Mouse (Mus musculus) colon, adult 2 months (tissue): ENCODE data around the gene Mrpl53. TPM values are rescaled to one million over a fixed set of nuclear protein-coding genes. Genes with fewer than 3 reads are reported as not detected.

Experiments
- polyA plus RNA-seq: library from polyadenylated mRNA; depleted of rRNA; stranded (reverse); fragments of >200 nt; gene quantifications from 2 replicates; pipeline ENCODE4 v1.2.3, GENCODE M21; 2012; rRNA removed

The Mrpl53 gene
- polyA plus RNA-seq = 69.7 and 85.9 TPM in 2 replicates

GRCm38 (mm10) chr6:83108762-83109668 is at the start of gene Mrpl53:
Gene Mrpl53 (plus strand): TSS chr6:83109040.

GRCm38 (mm10) chr6:83070247-83070310 is 38.8 kb upstream of the Mrpl53 start, which contains the start of gene Tlx2:
Gene Tlx2 (minus strand): TSS chr6:83070293.

GRCm38 (mm10) chr6:83077630-83078323 is 31.1 kb upstream of the Mrpl53 start, which contains the start of gene Pcgf1:
Gene Pcgf1 (plus strand): TSS chr6:83077869.

GRCm38 (mm10) chr6:83086121-83087035 is 22.5 kb upstream of the Mrpl53 start, which contains the start of gene Lbx2:
Gene Lbx2 (plus strand): TSS chr6:83086367.

GRCm38 (mm10) chr6:83101316-83101687 is 7.5 kb upstream of the Mrpl53 start, which contains the start of the genes Ccdc142 and Gm42688:
Gene Ccdc142 (plus strand): TSS chr6:83101601.
Gene Gm42688 (plus strand): TSS chr6:83101617.

GRCm38 (mm10) chr6:83115011-83115671 is 6.3 kb downstream of the Mrpl53 start, which contains the start of gene Mogs:
Gene Mogs (plus strand): TSS chr6:83115496.

GRCm38 (mm10) chr6:83120930-83121862 is 12.4 kb downstream of the Mrpl53 start, which contains the start of gene Wbp1:
Gene Wbp1 (minus strand): TSS chr6:83121559.

GRCm38 (mm10) chr6:83125331-83125730 is 16.5 kb downstream of the Mrpl53 start, which contains the start of gene Ino80b:
Gene Ino80b (minus strand): TSS chr6:83125431.

GRCm38 (mm10) chr6:83134951-83135513 is 26.2 kb downstream of the Mrpl53 start, which contains the start of gene Rtkn:
Gene Rtkn (plus strand): TSS chr6:83135463.

GRCm38 (mm10) chr6:83156259-83156684 is 47.4 kb downstream of the Mrpl53 start, which contains the start of the genes Wdr54 and 1700003E16Rik:
Gene Wdr54 (minus strand): TSS chr6:83156397.
Gene 1700003E16Rik (plus strand): TSS chr6:83156404.

Other genes starting within 250 kb of the Mrpl53 start
- 1.1 and 1.6 TPM in 2 replicates for gene Sema4f, start 169.3 kb upstream of the Mrpl53 start, polyA plus RNA-seq
- gene M1ap, start 162.1 kb upstream of the Mrpl53 start, polyA plus RNA-seq = 0.44 and 0.59 TPM in 2 replicates
- 11.9 and 13.7 TPM in 2 replicates for gene Dok1, start 75.6 kb upstream of the Mrpl53 start, polyA plus RNA-seq
- gene Loxl3, start 74.9 kb upstream of the Mrpl53 start, polyA plus RNA-seq = 5.0 and 5.3 TPM in 2 replicates
- 746 and 821 TPM in 2 replicates for gene Aup1, start 54.5 kb upstream of the Mrpl53 start, polyA plus RNA-seq
- 51.6 and 61.4 TPM in 2 replicates for gene Htra2, start 53.8 kb upstream of the Mrpl53 start, polyA plus RNA-seq
- gene Dqx1, start 51.2 kb upstream of the Mrpl53 start, polyA plus RNA-seq = 25.8 and 29.2 TPM in 2 replicates
- 5.6 and 9.6 TPM in 2 replicates for gene Tlx2, start 38.7 kb upstream of the Mrpl53 start, polyA plus RNA-seq
- gene Pcgf1, start 31.2 kb upstream of the Mrpl53 start, polyA plus RNA-seq = 12.9 and 13.3 TPM in 2 replicates
- gene Lbx2, start 22.7 kb upstream of the Mrpl53 start, polyA plus RNA-seq = 0.57 and 1.5 TPM in 2 replicates
- gene Ccdc142, start 7.4 kb upstream of the Mrpl53 start, polyA plus RNA-seq = 11.3 and 12.3 TPM in 2 replicates
- gene Gm42688, start 7.4 kb upstream of the Mrpl53 start, polyA plus RNA-seq = 4.3 and 4.6 TPM in 2 replicates
- 91.9 and 97.3 TPM in 2 replicates for gene Mogs, start 6.5 kb downstream of the Mrpl53 start, polyA plus RNA-seq
- 199 and 235 TPM in 2 replicates for gene Wbp1, start 12.5 kb downstream of the Mrpl53 start, polyA plus RNA-seq
- 59.8 and 64.1 TPM in 2 replicates for gene Ino80b, start 16.4 kb downstream of the Mrpl53 start, polyA plus RNA-seq
- gene Rtkn, start 26.4 kb downstream of the Mrpl53 start, polyA plus RNA-seq = 86.7 and 88.4 TPM in 2 replicates
- gene Wdr54, start 47.4 kb downstream of the Mrpl53 start, polyA plus RNA-seq = 3.4 and 4.4 TPM in 2 replicates
- gene 1700003E16Rik, start 47.4 kb downstream of the Mrpl53 start, polyA plus RNA-seq = 0.46 and 0.72 TPM in 2 replicates
- 151 and 162 TPM in 2 replicates for gene Dctn1, start 56.9 kb downstream of the Mrpl53 start, polyA plus RNA-seq
- 0.21 TPM in 2 replicates for gene Slc4a5, start 110.8 kb downstream of the Mrpl53 start, polyA plus RNA-seq
- gene Mthfd2, start 216.9 kb downstream of the Mrpl53 start, polyA plus RNA-seq = 3.2 and 3.3 TPM in 2 replicates
- 32.4 and 35.1 TPM in 2 replicates for gene Mob1a, start 217.0 kb downstream of the Mrpl53 start, polyA plus RNA-seq
- 11.6 and 187 TPM in 2 replicates for gene Bola3, start 240.1 kb downstream of the Mrpl53 start, polyA plus RNA-seq